Mouse (Mus musculus) CH12.LX (cell line): ENCODE data around the gene Slamf1.

ENCODE experiments used
- CTCF ChIP-seq, 2 experiments: IDR thresholded peaks in 1 of 2; conservative IDR thresholded peaks in 1 of 2; 2 replicates each; pipeline ENCODE4 v1.5.1; 2011 to 2012; ENCODE audit warnings: low read depth in 2 of 2, low read length in 2 of 2, improper control_type of control experiment in 1 of 2, inconsistent platforms in 1 of 2, mild to moderate bottlenecking in 1 of 2, moderate library complexity in 1 of 2
- MAX ChIP-seq: IDR thresholded peaks from 2 replicates; pipeline ENCODE4 v1.6.1; 2011; ENCODE audit warnings: low read length, improper control_type of control experiment
- NELFE ChIP-seq: IDR thresholded peaks from 2 replicates; pipeline ENCODE4 v1.6.1; 2011; ENCODE audit warnings: low read depth, low read length, improper control_type of control experiment
- POLR2A ChIP-seq: IDR thresholded peaks from 2 replicates; pipeline ENCODE4 v1.6.1; 2011; ENCODE audit warnings: low read depth, mild to moderate bottlenecking, improper control_type of control experiment, low read length
- POLR2AphosphoS2 ChIP-seq: IDR thresholded peaks from 2 replicates; pipeline ENCODE4 v1.6.1; 2011; ENCODE audit warnings: low read depth, low read length, improper control_type of control experiment
- TBP ChIP-seq: conservative IDR thresholded peaks from 2 replicates; pipeline ENCODE4 v1.6.1; 2011; ENCODE audit warnings: low read depth, low read length, improper control_type of control experiment

DNA sequence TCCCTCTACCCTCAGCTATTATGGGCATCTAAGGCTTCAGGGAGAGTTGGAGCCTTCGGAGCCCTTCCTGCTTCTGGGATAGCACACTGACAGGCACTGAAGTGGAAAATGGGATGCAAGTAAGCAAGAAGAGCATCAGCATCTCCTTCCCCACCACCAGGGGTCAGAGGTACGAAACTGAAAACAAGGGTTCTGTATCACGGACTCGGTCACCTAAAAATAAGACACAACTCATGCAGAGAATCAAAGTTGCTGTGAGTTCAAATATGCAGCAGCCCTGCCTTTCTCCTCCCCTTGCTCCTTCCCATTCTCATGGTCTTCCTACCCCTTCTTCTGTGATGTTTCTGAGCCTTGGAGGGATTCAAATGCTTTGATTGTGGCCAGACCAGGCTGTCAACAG lies 58.5 kb downstream of the Slamf1 start:
- TF ChIP-seq POLR2A (no peak), TBP (no peak), NELFE (0 out of 2 replicates have a peak, but pooled peaks have one; percentile 3), CTCF (conservative IDR thresholded peaks at IDR 0.05 in 1 of 2, IDR thresholded peaks at IDR 0.05 in 1 of 2; ENCODE audit: low read depth in 2 of 2, low read length in 2 of 2) (peak; percentile 29 to 74; a peak in 3 of 4 replicates), POLR2AphosphoS2 (no peak), MAX (no peak)
